Mouse (Mus musculus) kidney, postnatal 0 days (tissue): ENCODE measurements around the gene Ssh2. TPM values are rescaled to one million over a fixed set of nuclear protein-coding genes. Genes with fewer than 3 reads are reported as not detected.

ENCODE experiments used
- ATAC-seq: fragments of 200-750 bp; cut with Nextera tagmentation; replicated peaks from 2 replicates; pipeline ENCODE4 v1.8.0; 2017; ENCODE audit warnings: low read depth, moderate number of reproducible peaks, moderate TSS enrichment, moderate library complexity; ENCODE audit not compliant: low FRiP score
- DNase-seq: peaks from one replicate; pipeline ENCODE4 v3.0.0-alpha.2; 2016; ENCODE audit warnings: low spot score
- H3K27ac ChIP-seq: fragments of 300-500 bp; sonication (generic); 2 replicates; pipeline ENCODE4 v1.5.1; 2014; ENCODE audit warnings: mild to moderate bottlenecking
- H3K27me3 ChIP-seq: fragments of 300-500 bp; sonication (generic); 2 replicates; pipeline ENCODE4 v1.6.1; 2014; ENCODE audit warnings: low read length, mixed read lengths; ENCODE audit not compliant: insufficient read depth
- H3K36me3 ChIP-seq: fragments of 300-500 bp; sonication (generic); 2 replicates; pipeline ENCODE4 v1.6.1; 2014; ENCODE audit warnings: low read length, mixed read lengths; ENCODE audit not compliant: insufficient read depth
- H3K4me1 ChIP-seq: fragments of 300-500 bp; sonication (generic); replicated peaks from 2 replicates; pipeline ENCODE4 v1.6.1; 2014; ENCODE audit warnings: antibody characterized with exemption, low read length, mixed read lengths; ENCODE audit not compliant: insufficient read depth
- H3K4me2 ChIP-seq: fragments of 300-500 bp; sonication (generic); 2 replicates; pipeline ENCODE4 v1.6.1; 2014; ENCODE audit warnings: mild to moderate bottlenecking, low read length, moderate library complexity, mixed read lengths
- H3K4me3 ChIP-seq: fragments of 300-500 bp; sonication (generic); replicated peaks from 2 replicates; pipeline ENCODE4 v1.5.1; 2014; ENCODE audit warnings: low read depth, low read length
- H3K9ac ChIP-seq: fragments of 300-500 bp; sonication (generic); 2 replicates; pipeline ENCODE4 v1.6.1; 2014; ENCODE audit warnings: low read depth, low read length
- H3K9me3 ChIP-seq: fragments of 300-500 bp; sonication (generic); replicated peaks from 2 replicates; pipeline ENCODE4 v1.6.1; 2016; ENCODE audit warnings: low read length, inconsistent platforms, mixed read lengths
- CTCF ChIP-seq: IDR thresholded peaks from 2 replicates; pipeline ENCODE4 v1.5.1; 2016; ENCODE audit warnings: antibody characterized with exemption, low read depth, mild to moderate bottlenecking, moderate library complexity
- WGBS: fragments of 180-500 bp; shearing (Covaris S2); extraction: QIAGEN DNeasy Blood & Tissue Kit; methylation state at CpG from one replicate; pipeline ENCODE4 v1.1.7; 2014; 5-methylcytosine and 5-hydroxymethylcytosine counted together
- polyA plus RNA-seq: library from polyadenylated mRNA; unstranded; fragments of >200 nt; fragmentation: Nextera tagmentation; extraction: Ambion mirVana; gene quantifications from 2 replicates; pipeline ENCODE4 v1.2.1, GENCODE M21; 2015

The Ssh2 gene
- polyA plus RNA-seq, 1 experiment from 2014 or later = 3.9 TPM

- ATAC-seq = no peak
- H3K4me1 ChIP-seq = no peaks in the 10 kb centered on the region
- H3K36me3 ChIP-seq = no peaks in the 10 kb centered on the region
- H3K9ac ChIP-seq = no peak overlapping the region
- H3K4me2 ChIP-seq = no peak overlapping the region
- H3K27me3 ChIP-seq = no peaks in the 10 kb centered on the region
- no peak for TF ChIP-seq CTCF
- no peak overlapping the region for H3K27ac ChIP-seq
- H3K9me3 ChIP-seq = no peaks in the 10 kb centered on the region
- DNase-seq = no peak
- no peak overlapping the region for H3K4me3 ChIP-seq
- WGBS = 91% methylated on average over 4 of the region's 4 CpGs
Observed at GRCm38 (mm10) chr11:77418021-77418420, 201.9 kb downstream of the Ssh2 start.

- Histone ChIP-seq H3K27ac (no peak overlapping the region), H3K36me3 (no peaks in the 10 kb centered on the region), H3K4me1 (no peaks in the 10 kb centered on the region), H3K27me3 (no peaks in the 10 kb centered on the region), H3K4me3 (no peak overlapping the region), H3K4me2 (no peak overlapping the region), H3K9me3 (no peaks in the 10 kb centered on the region), H3K9ac (no peak overlapping the region)
- 84% methylated on average over 4 of the region's 4 CpGs for WGBS
- ATAC-seq (no peak), DNase-seq (no peak)
- TF ChIP-seq CTCF = no peak
Observed at GRCm38 (mm10) chr11:77423175-77423859, 207.2 kb downstream of the Ssh2 start.

GRCm38 (mm10) chr11:77428446-77428845, 212.4 kb downstream of the Ssh2 start:
- H3K27me3 ChIP-seq = no peaks in the 10 kb centered on the region
- no peak for ATAC-seq
- H3K9ac ChIP-seq = no peak overlapping the region
- H3K4me2 ChIP-seq = no peak overlapping the region
- H3K4me3 ChIP-seq = no peak overlapping the region
- DNase-seq = no peak
- H3K9me3 ChIP-seq = no peaks in the 10 kb centered on the region
- WGBS = 91% methylated on average over 1 of the region's 1 CpGs
- no peaks in the 10 kb centered on the region for H3K36me3 ChIP-seq
- no peak overlapping the region for H3K27ac ChIP-seq
- no peaks in the 10 kb centered on the region for H3K4me1 ChIP-seq
- no peak for TF ChIP-seq CTCF

GRCm38 (mm10) chr11:77437026-77437425, 220.9 kb downstream of the Ssh2 start:
- no peaks in the 10 kb centered on the region for H3K4me1 ChIP-seq
- H3K27ac ChIP-seq = no peak overlapping the region
- no peak overlapping the region for H3K9ac ChIP-seq
- no peak for DNase-seq
- H3K4me2 ChIP-seq = no peak overlapping the region
- H3K4me3 ChIP-seq = no peak overlapping the region
- H3K9me3 ChIP-seq = no peaks in the 10 kb centered on the region
- ATAC-seq = no peak
- TF ChIP-seq CTCF = no peak
- no peaks in the 10 kb centered on the region for H3K27me3 ChIP-seq
- WGBS = 90% methylated on average over 2 of the region's 2 CpGs
- no peaks in the 10 kb centered on the region for H3K36me3 ChIP-seq

GRCm38 (mm10) chr11:77440081-77440480, 224.0 kb downstream of the Ssh2 start:
- no peak overlapping the region for H3K4me2 ChIP-seq
- H3K36me3 ChIP-seq = no peaks in the 10 kb centered on the region
- WGBS = 87% methylated on average over 9 of the region's 9 CpGs
- no peak overlapping the region for H3K4me3 ChIP-seq
- ATAC-seq = no peak
- no peak overlapping the region for H3K27ac ChIP-seq
- no peak for DNase-seq
- TF ChIP-seq CTCF = no peak
- H3K27me3 ChIP-seq = no peaks in the 10 kb centered on the region
- no peak overlapping the region for H3K9ac ChIP-seq
- H3K4me1 ChIP-seq = no peaks in the 10 kb centered on the region
- H3K9me3 ChIP-seq = no peaks in the 10 kb centered on the region

- ATAC-seq = no peak
- WGBS = 71% methylated on average over 8 of the region's 8 CpGs
- H3K27me3 ChIP-seq = no peaks in the 10 kb centered on the region
- no peak overlapping the region for H3K9ac ChIP-seq
- no peaks in the 10 kb centered on the region for H3K4me1 ChIP-seq
- TF ChIP-seq CTCF = no peak
- no peak overlapping the region for H3K4me3 ChIP-seq
- no peak overlapping the region for H3K27ac ChIP-seq
- H3K4me2 ChIP-seq = no peak overlapping the region
- H3K9me3 ChIP-seq = no peaks in the 10 kb centered on the region
- no peak for DNase-seq
- no peaks in the 10 kb centered on the region for H3K36me3 ChIP-seq
Observed at GRCm38 (mm10) chr11:77441020-77441419, 224.9 kb downstream of the Ssh2 start.
